Mouse (Mus musculus) forebrain, embryonic 16.5 days (tissue): ENCODE results near the gene Sh3bp2. TPM values are rescaled to one million over a fixed set of nuclear protein-coding genes. Genes with fewer than 3 reads are reported as not detected.
A peak's percentile ranks its signal among the peaks of the same experiment; 100 is the strongest.
"Not testable (repeated sequence)": the region's sequence is repeated elsewhere in the genome, so short reads cannot be mapped to it uniquely, and the experiment has no call there.

Source experiments
- ATAC-seq: fragments of 200-750 bp; cut with Nextera tagmentation; 2 replicates; pipeline ENCODE4 v1.8.0; 2017; ENCODE audit warnings: mild to moderate bottlenecking, moderate library complexity
- H3K27ac ChIP-seq: fragments of 300-500 bp; sonication (generic); 2 replicates; pipeline ENCODE4 v1.5.1; 2014; ENCODE audit warnings: low read length, control low read depth
- H3K27me3 ChIP-seq: fragments of 300-500 bp; sonication (generic); replicated peaks from 2 replicates; pipeline ENCODE4 v1.6.1; 2014; ENCODE audit warnings: low read length; ENCODE audit not compliant: control insufficient read depth, insufficient read depth
- H3K36me3 ChIP-seq: fragments of 300-500 bp; sonication (generic); 2 replicates; pipeline ENCODE4 v1.6.1; 2014; ENCODE audit not compliant: control insufficient read depth, insufficient read depth
- H3K4me1 ChIP-seq: fragments of 300-500 bp; sonication (generic); replicated peaks from 2 replicates; pipeline ENCODE4 v1.6.1; 2014; ENCODE audit warnings: low read length; ENCODE audit not compliant: control insufficient read depth, insufficient read depth
- H3K4me2 ChIP-seq: fragments of 300-500 bp; sonication (generic); 2 replicates; pipeline ENCODE4 v1.6.1; 2014; ENCODE audit warnings: mild to moderate bottlenecking, low read length, control low read depth
- H3K4me3 ChIP-seq: fragments of 300-500 bp; sonication (generic); replicated peaks from 2 replicates; pipeline ENCODE4 v1.5.1; 2014; ENCODE audit warnings: mild to moderate bottlenecking, low read length, control low read depth
- H3K9ac ChIP-seq: fragments of 300-500 bp; sonication (generic); replicated peaks from 2 replicates; pipeline ENCODE4 v1.6.1; 2014; ENCODE audit warnings: low read depth, low read length, control low read depth
- H3K9me3 ChIP-seq: fragments of 300-500 bp; sonication (generic); 2 replicates; pipeline ENCODE4 v1.6.1; 2016; ENCODE audit warnings: low read length; ENCODE audit not compliant: control insufficient read depth
- WGBS: fragments of 180-500 bp; shearing (Covaris S2); extraction: QIAGEN DNeasy Blood & Tissue Kit; methylation state at CpG from one replicate; pipeline ENCODE4 v1.1.7; 2014; 5-methylcytosine and 5-hydroxymethylcytosine counted together
- polyA plus RNA-seq: library from polyadenylated mRNA; unstranded; fragments of >200 nt; fragmentation: Nextera tagmentation; extraction: Ambion mirVana; gene quantifications from 2 replicates; pipeline ENCODE4 v1.2.1, GENCODE M21; 2015

Gene Sh3bp2
- polyA plus RNA-seq, 1 experiment from 2014 or later, result 29.1 TPM

DNA sequence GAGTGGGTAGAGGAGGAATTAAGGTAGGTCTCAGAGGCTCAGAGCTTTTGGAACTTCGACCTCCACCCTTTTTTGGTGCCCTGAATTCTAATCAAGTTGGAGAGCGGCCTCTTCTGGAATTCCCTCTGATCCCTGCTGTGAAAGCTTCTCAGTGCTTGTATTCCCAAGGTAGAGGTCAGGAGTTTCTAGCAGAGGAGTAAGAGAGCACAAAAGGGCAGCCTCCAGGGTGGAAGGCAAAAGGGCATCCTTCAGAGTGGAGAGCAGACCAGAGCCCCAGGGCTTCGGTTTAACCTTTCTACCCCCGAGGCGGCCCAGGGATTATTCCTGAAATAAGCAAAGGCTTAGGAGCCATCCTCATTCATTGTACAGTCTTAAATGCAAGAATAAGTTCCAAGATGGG, 64.4 kb downstream of the Sh3bp2 start:
- peaks cover 16% of the 10 kb centered on the region for H3K4me1 ChIP-seq
- no peaks in the 10 kb centered on the region for H3K36me3 ChIP-seq
- no peak overlapping the region for H3K9ac ChIP-seq
- H3K27me3 ChIP-seq, result no peaks in the 10 kb centered on the region
- no peak overlapping the region for H3K4me3 ChIP-seq
- no peak for ATAC-seq
- no peak overlapping the region for H3K27ac ChIP-seq
- no peak overlapping the region for H3K4me2 ChIP-seq
- no peaks in the 10 kb centered on the region for H3K9me3 ChIP-seq
- 18% methylated on average over 5 of the region's 5 CpGs for WGBS

DNA sequence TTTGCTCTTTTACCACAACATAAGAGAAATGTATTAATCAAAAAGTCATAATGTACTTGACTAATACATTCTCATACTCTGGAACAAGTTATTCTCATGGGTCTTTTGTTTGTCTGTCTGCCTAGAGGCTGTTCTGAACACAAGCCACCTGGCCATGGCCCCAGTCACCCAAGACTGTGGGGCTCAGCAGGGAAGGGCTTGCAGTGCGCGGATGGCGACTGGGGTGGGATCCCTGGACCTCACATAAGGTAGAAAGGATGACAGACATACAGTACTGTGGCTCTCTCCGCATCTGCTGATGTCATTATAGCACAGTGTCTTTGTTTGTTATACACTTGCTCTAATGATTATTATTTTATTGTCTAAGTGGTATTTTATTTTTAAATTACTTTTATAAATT, 65.1 kb downstream of the Sh3bp2 start:
- ATAC-seq, result no peak
- H3K4me3 ChIP-seq, result no peak overlapping the region
- H3K9me3 ChIP-seq, result no peaks in the 10 kb centered on the region
- peaks cover 16% of the 10 kb centered on the region for H3K4me1 ChIP-seq
- no peaks in the 10 kb centered on the region for H3K36me3 ChIP-seq
- WGBS, result 17% methylated on average over 4 of the region's 4 CpGs
- no peak overlapping the region for H3K27ac ChIP-seq
- peak overlapping the region; percentile 29; the same call in 1 of the 2 replicates for H3K9ac ChIP-seq
- H3K27me3 ChIP-seq, result no peaks in the 10 kb centered on the region
- no peak overlapping the region for H3K4me2 ChIP-seq

DNA sequence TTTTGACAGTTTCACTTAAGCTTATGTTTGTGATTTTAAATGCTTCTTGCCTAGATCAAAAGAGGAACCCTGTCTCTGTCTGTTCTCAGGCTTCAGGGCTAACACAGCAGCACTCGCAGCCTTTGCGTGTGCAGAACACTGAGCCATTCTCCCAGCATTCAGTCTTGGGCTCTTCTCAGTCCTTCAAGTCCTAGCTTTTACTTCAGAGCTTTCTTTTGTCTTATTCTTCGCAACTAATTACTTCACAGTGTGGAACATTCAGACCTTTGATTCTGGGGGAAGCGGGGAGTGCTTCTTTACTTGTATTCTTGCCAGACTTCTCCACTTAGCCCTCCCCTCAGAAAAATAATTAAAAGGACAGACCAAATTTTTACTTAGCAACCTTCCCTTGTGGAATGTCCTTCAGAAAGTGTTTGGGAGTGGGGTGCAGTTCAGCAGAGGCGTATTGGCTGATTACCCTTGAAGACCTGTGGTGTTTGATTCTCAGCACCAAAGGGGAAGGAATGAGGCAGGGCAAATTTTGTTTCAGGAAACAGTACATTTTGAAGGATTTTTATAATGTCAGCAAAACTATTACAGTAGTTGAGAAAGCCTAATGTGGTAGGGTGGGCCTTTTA, 65.9 kb downstream of the Sh3bp2 start:
- peaks cover 16% of the 10 kb centered on the region for H3K4me1 ChIP-seq
- 7% methylated on average over 5 of the region's 5 CpGs for WGBS
- no peak overlapping the region for H3K4me2 ChIP-seq
- H3K27me3 ChIP-seq, result no peaks in the 10 kb centered on the region
- peak; percentile 43; the same call in 1 of the 2 replicates for ATAC-seq
- H3K27ac ChIP-seq, result peak overlapping the region; percentile 10; the same call in 1 of the 2 replicates
- no peak overlapping the region for H3K9ac ChIP-seq
- H3K9me3 ChIP-seq, result no peaks in the 10 kb centered on the region
- H3K36me3 ChIP-seq, result no peaks in the 10 kb centered on the region
- H3K4me3 ChIP-seq, result no peak overlapping the region

DNA sequence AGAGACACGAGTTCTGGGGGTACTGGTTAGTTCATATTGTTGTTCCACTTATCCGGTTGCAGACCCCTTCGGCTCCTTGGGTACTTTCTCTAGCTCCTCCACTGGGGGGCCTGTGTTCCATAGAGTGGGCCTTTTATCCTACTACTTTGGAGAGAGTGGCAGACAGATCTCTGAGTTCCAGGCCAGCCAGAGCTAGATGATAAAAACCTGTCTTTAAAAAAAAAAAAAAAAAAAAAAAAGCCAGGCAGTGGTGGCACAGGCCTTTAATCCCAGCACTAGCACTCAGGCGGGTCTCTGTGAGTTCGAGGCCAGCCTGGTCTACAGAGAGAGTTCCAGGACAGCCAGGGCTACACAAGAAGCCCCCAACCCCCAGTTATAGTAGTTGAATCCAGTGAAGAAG, 66.6 kb downstream of the Sh3bp2 start:
- peaks cover 16% of the 10 kb centered on the region for H3K4me1 ChIP-seq
- H3K4me3 ChIP-seq, ATAC-seq, H3K9ac ChIP-seq, H3K9me3 ChIP-seq, H3K27me3 ChIP-seq, H3K36me3 ChIP-seq, H3K4me2 ChIP-seq, H3K27ac ChIP-seq: not testable (repeated sequence)
- 50% methylated on average over 5 of the region's 5 CpGs for WGBS

DNA sequence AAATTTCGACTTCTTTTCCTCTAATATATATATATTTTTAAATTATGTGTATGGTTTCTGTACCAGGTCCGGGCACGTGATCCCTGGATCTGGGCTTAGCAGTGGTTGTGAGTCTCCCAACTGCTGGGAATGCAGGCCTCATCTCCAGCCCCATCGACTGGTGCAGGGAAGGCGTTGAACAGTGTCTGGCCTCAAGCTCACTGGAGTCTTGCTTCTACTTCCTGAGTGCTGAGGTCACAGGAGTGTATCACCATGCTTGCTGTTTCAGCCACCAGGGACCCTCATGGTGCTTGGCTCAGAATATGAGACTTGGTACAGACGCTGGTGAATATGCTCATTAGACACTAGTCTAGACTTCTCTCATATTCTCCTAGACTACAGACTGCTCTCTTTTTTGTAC, 67.0 kb downstream of the Sh3bp2 start:
- H3K9me3 ChIP-seq, result no peaks in the 10 kb centered on the region
- H3K4me1 ChIP-seq, result peaks cover 13% of the 10 kb centered on the region
- H3K27ac ChIP-seq, result no peak overlapping the region
- H3K9ac ChIP-seq, result no peak overlapping the region
- H3K4me3 ChIP-seq, result no peak overlapping the region
- H3K27me3 ChIP-seq, result no peaks in the 10 kb centered on the region
- ATAC-seq, result no peak
- H3K36me3 ChIP-seq, result no peaks in the 10 kb centered on the region
- H3K4me2 ChIP-seq, result no peak overlapping the region
- WGBS, result 84% methylated on average over 6 of the region's 6 CpGs

DNA sequence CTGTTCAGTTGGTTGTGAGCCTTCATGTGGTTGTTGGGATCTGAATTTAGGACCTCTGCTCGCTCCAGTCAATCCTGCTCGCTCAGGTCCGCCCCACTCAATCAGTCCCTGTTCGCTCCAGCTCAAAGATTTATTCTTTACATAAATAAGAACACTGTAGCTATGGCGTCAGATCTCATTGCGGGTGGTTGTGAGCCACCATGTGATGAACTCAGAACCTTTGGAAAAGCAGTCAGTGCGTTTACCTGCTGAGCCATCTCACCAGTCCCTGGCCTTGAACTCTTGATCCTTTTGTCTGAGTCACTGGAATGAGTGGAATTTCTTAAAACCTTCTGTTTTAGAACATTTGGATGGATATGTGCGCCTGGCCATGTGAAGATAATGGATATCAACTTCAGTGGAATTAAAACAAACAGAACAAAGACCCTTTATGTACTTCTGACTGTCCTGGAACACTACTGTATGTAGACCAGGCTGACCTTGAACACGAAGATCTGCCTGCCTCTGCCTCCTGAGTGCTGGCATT, 67.6 kb downstream of the Sh3bp2 start:
- Histone ChIP-seq H3K9me3 (no peaks in the 10 kb centered on the region), H3K27me3 (no peaks in the 10 kb centered on the region), H3K27ac (no peak overlapping the region), H3K36me3 (peaks cover 3% of the 10 kb centered on the region), H3K4me1 (peaks cover 13% of the 10 kb centered on the region), H3K9ac (no peak overlapping the region), H3K4me3 (no peak overlapping the region), H3K4me2 (no peak overlapping the region)
- no peak for ATAC-seq
- WGBS, result 95% methylated on average over 9 of the region's 9 CpGs

DNA sequence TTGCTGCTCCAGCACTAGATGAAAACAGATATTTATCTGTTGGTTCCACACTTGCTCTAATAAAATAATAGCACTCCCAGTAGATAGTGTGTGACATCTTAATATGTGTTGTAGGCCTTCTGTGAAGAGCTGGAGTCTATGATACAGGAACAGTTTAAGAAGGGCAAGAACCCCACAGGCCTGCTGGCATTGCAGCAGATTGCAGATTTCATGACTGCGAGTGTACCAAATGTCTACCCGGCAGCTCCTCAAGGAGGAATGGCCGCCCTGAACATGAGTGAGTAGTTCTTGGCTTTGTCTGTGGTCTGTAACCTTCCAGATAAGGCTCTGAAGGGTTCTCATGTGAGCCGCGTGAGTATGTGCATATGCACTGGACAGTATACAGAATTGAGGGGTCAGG, 78.9 kb downstream of the Sh3bp2 start:
- Histone ChIP-seq H3K4me1 (no peaks in the 10 kb centered on the region), H3K4me3 (no peak overlapping the region), H3K9me3 (no peaks in the 10 kb centered on the region), H3K27ac (no peak overlapping the region), H3K36me3 (peaks cover 16% of the 10 kb centered on the region), H3K27me3 (no peaks in the 10 kb centered on the region), H3K4me2 (no peak overlapping the region), H3K9ac (no peak overlapping the region)
- no peak for ATAC-seq
- 97% methylated on average over 5 of the region's 5 CpGs for WGBS

DNA sequence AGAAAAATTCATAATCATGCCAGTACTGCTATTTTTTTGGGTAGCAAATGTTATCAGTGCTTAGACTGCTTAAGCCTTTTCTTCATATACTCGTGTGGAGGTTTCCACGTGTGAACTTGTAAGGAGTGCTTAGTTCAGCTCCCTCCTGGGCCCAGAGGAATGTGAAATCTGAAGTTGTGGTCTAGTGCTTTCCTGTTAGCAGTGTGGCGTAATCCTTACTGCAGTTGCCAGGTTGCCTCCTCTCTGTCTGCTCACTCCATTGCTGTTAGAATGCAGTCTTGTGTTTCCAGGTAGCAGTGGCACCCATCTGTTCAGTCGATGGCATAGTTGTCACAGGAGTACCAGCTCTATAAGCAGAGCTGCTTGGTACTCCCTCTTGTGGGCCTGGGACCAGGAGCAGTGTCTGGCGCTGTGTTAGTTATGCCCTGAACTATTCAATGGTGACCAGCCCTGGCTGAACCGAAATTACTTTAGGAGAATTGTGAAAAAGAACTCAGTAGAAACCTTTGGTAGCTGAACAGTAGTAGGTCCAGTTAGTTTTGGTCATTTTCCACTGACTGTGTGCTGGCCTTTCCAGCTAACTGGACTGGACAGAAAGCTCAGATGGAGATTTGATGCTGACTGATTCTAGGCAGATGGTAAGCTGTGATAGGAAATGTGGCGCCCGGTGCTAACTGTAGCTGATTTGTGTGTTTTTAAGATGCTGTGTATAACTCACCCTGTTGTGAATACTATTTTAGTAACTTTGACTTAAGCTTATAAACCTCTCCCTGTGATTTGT, 81.7 kb downstream of the Sh3bp2 start:
- no peak overlapping the region for H3K4me2 ChIP-seq
- H3K4me3 ChIP-seq, result no peak overlapping the region
- peaks cover 26% of the 10 kb centered on the region for H3K36me3 ChIP-seq
- H3K27ac ChIP-seq, result no peak overlapping the region
- no peak for ATAC-seq
- no peaks in the 10 kb centered on the region for H3K27me3 ChIP-seq
- no peaks in the 10 kb centered on the region for H3K9me3 ChIP-seq
- no peaks in the 10 kb centered on the region for H3K4me1 ChIP-seq
- 84% methylated on average over 8 of the region's 8 CpGs for WGBS
- H3K9ac ChIP-seq, result no peak overlapping the region

DNA sequence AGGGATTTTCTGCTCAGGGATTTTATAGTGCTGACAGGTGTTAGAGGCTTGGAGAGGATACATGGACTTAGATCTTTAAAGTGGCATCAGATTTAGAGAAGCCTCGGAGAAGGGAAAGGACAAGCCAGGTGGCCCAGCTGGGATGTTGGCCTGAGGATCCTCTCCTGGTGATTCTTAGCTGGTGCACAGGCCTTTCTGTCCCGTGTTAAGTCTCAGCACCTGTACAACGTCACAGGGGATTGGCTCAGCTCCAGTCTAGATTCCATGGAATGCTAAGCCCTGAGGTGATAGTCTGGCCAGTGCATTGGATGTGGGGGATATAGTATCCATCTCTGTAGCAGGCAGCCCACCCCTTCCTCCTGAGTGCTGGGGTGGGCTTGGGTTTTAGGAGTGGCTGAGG, 82.6 kb downstream of the Sh3bp2 start:
- no peak overlapping the region for H3K27ac ChIP-seq
- H3K9me3 ChIP-seq, result no peaks in the 10 kb centered on the region
- peaks cover 28% of the 10 kb centered on the region for H3K36me3 ChIP-seq
- WGBS, result 74% methylated on average over 3 of the region's 3 CpGs
- H3K4me3 ChIP-seq, result no peak overlapping the region
- ATAC-seq, result no peak
- H3K4me2 ChIP-seq, result no peak overlapping the region
- no peak overlapping the region for H3K9ac ChIP-seq
- no peaks in the 10 kb centered on the region for H3K4me1 ChIP-seq
- no peaks in the 10 kb centered on the region for H3K27me3 ChIP-seq
